Mouse (Mus musculus) Patski (cell line): Measurements from ENCODE around the gene Mtg1. TPM values are rescaled to one million over a fixed set of nuclear protein-coding genes. Genes with fewer than 3 reads are reported as not detected.

Source experiments
- ATAC-seq: fragments of 100-300 bp; one replicate; pipeline ENCODE4 v1.8.0; 2021
- CTCF ChIA-PET: fragments of 350-600 bp; sonication (Branson Sonifier 250); formaldehyde crosslinking; loops from one replicate; lab custom pipeline; 2022; ENCODE audit warnings: inconsistent platforms; lab: Charles Lee
- POLR2A ChIA-PET: fragments of 350-600 bp; sonication (Branson Sonifier 250); formaldehyde crosslinking; loops from one replicate; lab custom pipeline; 2022; ENCODE audit warnings: antibody characterized with exemption, inconsistent platforms; lab: Charles Lee
- DNase-seq: peaks from one replicate; pipeline ENCODE4 v3.0.0-alpha.2; 2011; ENCODE audit warnings: low read depth, low spot score
- H3K27me3 ChIP-seq: fragments of 371-371 bp; one replicate; pipeline ENCODE4 v1.5.1; 2021
- CTCF ChIP-seq: fragments of 100-300 bp; IDR thresholded peaks from one replicate; pipeline ENCODE4 v1.5.1; 2021
- in situ Hi-C: fragments of 300-500 bp; cut with MboI; formaldehyde crosslinking; loops from 3 replicates; pipeline ENCODE4 v1.11.1; 2018; ENCODE audit warnings: low pct_unique_long_range_greater_than_20kb, mixed read lengths
- polyA plus RNA-seq: library from polyadenylated mRNA; unstranded; gene quantifications from one replicate; pipeline ENCODE4 v1.2.3, GENCODE M21; 2021

Gene Mtg1
- polyA plus RNA-seq, 1 experiment from 2014 or later, result 23.2 TPM

- in situ Hi-C loops, result no loop called here
- CTCF ChIA-PET, result interaction anchor here (1.3 to 2.3 kb wide), 2 partner anchors 10 to 20 kb away, joined by 4 to 11 read pairs; partner anchors contain the start of gene Olfr524
- no peak for DNase-seq
- H3K27me3 ChIP-seq, result peaks cover 7% of the 10 kb centered on the region
- ATAC-seq, result no peak
- POLR2A ChIA-PET, result interaction anchor here (0.7 kb wide), 1 partner anchor 10 kb away, joined by 3 read pairs; no protein-coding TSS in a partner anchor
- peak; percentile 47 for TF ChIP-seq CTCF
Measured at GRCm38 (mm10) chr7:140186646-140187620, 49.6 kb downstream of the Mtg1 start.

DNA sequence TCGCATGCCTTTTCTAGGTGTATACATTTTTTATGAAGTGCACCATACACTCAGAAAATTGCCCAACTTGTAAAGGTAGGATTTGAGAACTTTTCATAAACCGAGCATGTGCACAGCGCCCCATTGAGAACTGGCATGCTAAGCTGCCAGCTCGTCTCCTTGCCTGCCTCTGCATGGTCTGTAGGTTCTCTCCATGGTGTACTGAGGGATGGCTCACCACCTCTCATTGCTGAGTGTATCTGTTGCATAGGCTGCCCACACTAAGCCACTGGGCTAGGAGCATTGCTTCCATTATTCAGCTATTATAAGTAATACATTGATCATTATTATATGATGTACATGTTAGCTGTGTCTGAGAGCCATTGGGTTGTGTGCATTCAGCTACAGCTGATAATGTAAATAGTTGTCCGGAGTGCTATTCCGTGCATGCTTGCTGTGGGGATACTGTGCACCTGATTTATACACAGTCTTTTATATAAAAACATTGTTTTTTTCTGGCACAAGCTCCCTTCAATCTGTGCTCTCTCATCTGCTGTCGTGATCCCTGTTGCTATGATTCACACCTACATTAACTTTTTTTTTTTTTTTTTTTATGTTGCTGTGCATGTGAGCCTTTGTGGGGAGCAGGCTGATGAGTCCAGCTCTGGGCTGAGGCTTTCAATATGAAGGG is 50.5 kb downstream of the Mtg1 start:
- ATAC-seq (no peak), DNase-seq (no peak)
- CTCF ChIA-PET, result interaction anchor here (1.2 to 2.3 kb wide), 3 partner anchors 11 to 23 kb away, joined by 3 to 11 read pairs (median 4); partner anchors contain the start of genes Olfr522 and Olfr524
- H3K27me3 ChIP-seq, result peaks cover 11% of the 10 kb centered on the region
- no peak for TF ChIP-seq CTCF
- in situ Hi-C loops, result no loop called here
- POLR2A ChIA-PET, result interaction anchor here (0.7 kb wide), 1 partner anchor 9 kb away, joined by 3 read pairs; no protein-coding TSS in a partner anchor

GRCm38 (mm10) chr7:140188391-140189328 is 51.3 kb downstream of the Mtg1 start:
- POLR2A ChIA-PET, result no interaction called here
- no peak for DNase-seq
- CTCF ChIA-PET, result interaction anchor here (1.2 to 2.3 kb wide), 3 partner anchors 12 to 24 kb away, joined by 3 to 11 read pairs (median 4); partner anchors contain the start of genes Olfr522 and Olfr524

DNA sequence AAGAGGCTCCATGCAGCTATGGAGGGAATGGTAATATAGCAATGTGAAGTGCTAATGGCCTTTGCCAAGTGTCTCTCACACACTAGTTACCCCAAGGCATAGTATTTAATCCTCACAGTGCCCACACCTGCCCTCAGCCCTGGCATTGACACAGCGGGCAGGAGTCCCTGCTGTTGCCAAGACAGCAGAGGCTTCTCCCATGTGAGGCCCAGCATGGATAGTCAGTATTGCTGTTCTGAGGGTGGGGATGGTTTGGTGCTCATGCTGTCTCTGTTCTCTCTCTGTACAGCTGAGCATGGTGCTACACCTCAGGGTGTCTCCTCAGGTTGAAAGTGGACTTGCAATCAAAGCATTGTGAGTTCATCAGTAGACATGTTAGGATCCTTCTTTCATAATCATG is 53.1 kb downstream of the Mtg1 start:
- H3K27me3 ChIP-seq, result peaks cover 16% of the 10 kb centered on the region
- CTCF ChIA-PET, result no interaction called here

More at GRCm38 (mm10) chr7:140188391-140189328, 51.3 kb downstream of the Mtg1 start:
- peaks cover 11% of the 10 kb centered on the region for H3K27me3 ChIP-seq
- no peak for ATAC-seq
- in situ Hi-C loops, result no loop called here
- TF ChIP-seq CTCF, result peak; percentile 48

DNA sequence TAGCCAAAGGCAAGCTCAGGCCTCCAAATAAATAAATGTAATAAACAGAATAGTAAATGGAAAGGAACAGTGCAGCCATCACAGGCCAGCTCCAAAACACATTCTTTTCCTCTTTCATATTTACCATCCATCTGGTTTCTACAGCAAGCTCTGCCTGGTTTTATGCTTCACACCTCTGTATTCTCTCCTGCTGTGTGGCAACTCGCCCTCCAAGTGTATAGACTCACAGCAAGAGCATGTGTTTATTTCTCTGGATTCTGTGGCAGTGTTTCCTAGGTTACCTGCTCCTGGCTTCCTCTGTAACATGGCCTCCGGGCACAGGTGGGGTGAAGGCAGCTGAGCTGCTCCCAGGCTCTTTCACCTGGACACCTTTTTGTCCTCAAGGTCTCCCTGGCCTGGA is 55.1 kb downstream of the Mtg1 start:
- DNase-seq (no peak), ATAC-seq (no peak)
- POLR2A ChIA-PET, result no interaction called here

More for the DNA sequence above, 53.1 kb downstream of the Mtg1 start:
- no peak for DNase-seq
- no peak for ATAC-seq
- in situ Hi-C loops, result no loop called here
- no peak for TF ChIP-seq CTCF
- POLR2A ChIA-PET, result no interaction called here

DNA sequence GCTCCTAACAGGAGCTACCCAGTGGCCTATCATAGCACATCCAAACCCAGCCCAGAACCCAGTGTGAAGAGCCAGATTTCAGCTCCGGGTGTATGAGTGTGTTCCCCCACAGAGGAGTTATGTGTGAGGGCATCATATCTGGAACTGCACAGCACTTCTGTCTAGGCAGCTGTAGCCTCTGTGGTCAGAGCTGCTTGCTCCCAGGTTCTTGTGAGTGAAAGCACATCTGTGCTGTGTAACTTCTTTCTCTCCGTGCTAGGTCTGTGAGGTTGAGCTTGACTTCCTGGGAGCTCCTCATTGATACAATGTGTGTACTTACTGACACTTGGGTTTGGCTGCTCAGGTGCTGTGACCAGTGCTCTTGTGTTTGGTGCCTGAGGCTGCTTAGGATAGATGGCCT is 55.5 kb downstream of the Mtg1 start:
- CTCF ChIA-PET, result no interaction called here
- in situ Hi-C loops, result no loop called here
- POLR2A ChIA-PET, result no interaction called here

More for the DNA sequence above, 55.1 kb downstream of the Mtg1 start:
- no peak for TF ChIP-seq CTCF
- CTCF ChIA-PET, result no interaction called here
- peaks cover 16% of the 10 kb centered on the region for H3K27me3 ChIP-seq
- in situ Hi-C loops, result no loop called here

GRCm38 (mm10) chr7:140194031-140194430 is 56.7 kb downstream of the Mtg1 start:
- peaks cover 16% of the 10 kb centered on the region for H3K27me3 ChIP-seq
- CTCF ChIA-PET, result no interaction called here
- in situ Hi-C loops, result no loop called here
- DNase-seq (no peak), ATAC-seq (no peak)
- TF ChIP-seq CTCF, result no peak
- POLR2A ChIA-PET, result no interaction called here

More for the DNA sequence above, 55.5 kb downstream of the Mtg1 start:
- DNase-seq (no peak), ATAC-seq (no peak)
- no peak for TF ChIP-seq CTCF
- H3K27me3 ChIP-seq, result peaks cover 16% of the 10 kb centered on the region

GRCm38 (mm10) chr7:140196002-140196401 is 58.6 kb downstream of the Mtg1 start:
- TF ChIP-seq CTCF, result no peak
- CTCF ChIA-PET, result no interaction called here
- no peak for DNase-seq
- ATAC-seq, result no peak
- POLR2A ChIA-PET, result no interaction called here
- in situ Hi-C loops, result no loop called here
- peaks cover 16% of the 10 kb centered on the region for H3K27me3 ChIP-seq

Other genes with a start within 250 kb of the Mtg1 start
- gene Kndc1, start 242.9 kb upstream of the Mtg1 start, polyA plus RNA-seq, result 0.54 TPM
- gene Utf1, start 193.8 kb upstream of the Mtg1 start, polyA plus RNA-seq, result not detected
- gene 6430531B16Rik, start 158.8 kb upstream of the Mtg1 start, polyA plus RNA-seq, result 0.18 TPM
- 1.4 TPM for gene Adam8, start 145.0 kb upstream of the Mtg1 start, polyA plus RNA-seq
- 28.8 TPM for gene Zfp511, start 101.2 kb upstream of the Mtg1 start, polyA plus RNA-seq
- gene Tubgcp2, start 100.9 kb upstream of the Mtg1 start, polyA plus RNA-seq, result 29.2 TPM
- gene Msx3, start 88.5 kb upstream of the Mtg1 start, polyA plus RNA-seq, result not detected
- not detected for gene Caly, start 55.0 kb upstream of the Mtg1 start, polyA plus RNA-seq
- not detected for gene Prap1, start 44.2 kb upstream of the Mtg1 start, polyA plus RNA-seq
- 50.1 TPM for gene Fuom, start 35.1 kb upstream of the Mtg1 start, polyA plus RNA-seq
- gene Paox, start 21.8 kb upstream of the Mtg1 start, polyA plus RNA-seq, result 9.8 TPM
- 170 TPM for gene Echs1, start 21.1 kb upstream of the Mtg1 start, polyA plus RNA-seq
- gene Sprn, start 17.3 kb downstream of the Mtg1 start, polyA plus RNA-seq, result 0.01 TPM
- gene Olfr522, start 27.2 kb downstream of the Mtg1 start, polyA plus RNA-seq, result not detected
- gene Olfr523, start 35.7 kb downstream of the Mtg1 start, polyA plus RNA-seq, result not detected
- not detected for gene Olfr524, start 68.4 kb downstream of the Mtg1 start, polyA plus RNA-seq
- not detected for gene Cd163l1, start 80.7 kb downstream of the Mtg1 start, polyA plus RNA-seq
- gene 5830411N06Rik, start 109.7 kb downstream of the Mtg1 start, polyA plus RNA-seq, result not detected
- not detected for gene Olfr525, start 183.3 kb downstream of the Mtg1 start, polyA plus RNA-seq
- not detected for gene Olfr527, start 196.5 kb downstream of the Mtg1 start, polyA plus RNA-seq
- not detected for gene Olfr60, start 224.1 kb downstream of the Mtg1 start, polyA plus RNA-seq
- not detected for gene Olfr530, start 238.8 kb downstream of the Mtg1 start, polyA plus RNA-seq